Mouse (Mus musculus) CD8-positive naive resting alpha-beta T cell, adult 2 months (primary cell): ENCODE measurements around the gene Foxn1.
A peak's percentile ranks its signal among the peaks of the same experiment; 100 is the strongest.

Experiments
- DNase-seq, 2 experiments: peaks; one replicate each; pipeline ENCODE4 v3.0.0; 2022; ENCODE audit warnings: low read depth in 2 of 2, low spot score in 2 of 2

Gene Foxn1

GRCm38 (mm10) chr11:78327634-78328511, 58.5 kb downstream of the Foxn1 start, which contains the start of gene Pigs:
Pigs (plus strand) TSS chr11:78328415.
- peak; percentile 83 to 92 for DNase-seq

GRCm38 (mm10) chr11:78327215-78327614, 59.1 kb downstream of the Foxn1 start:
- no peak for DNase-seq

GRCm38 (mm10) chr11:78324965-78325364, 61.4 kb downstream of the Foxn1 start:
- no peak for DNase-seq

- no peak for DNase-seq
Measured at GRCm38 (mm10) chr11:78324000-78324785, 62.2 kb downstream of the Foxn1 start.

GRCm38 (mm10) chr11:78322860-78323259, 63.5 kb downstream of the Foxn1 start, which contains the start of gene Aldoc:
Aldoc (plus strand) TSS chr11:78322968.
- peak; percentile 66 to 82 for DNase-seq

- DNase-seq: no peak
Measured at GRCm38 (mm10) chr11:78322076-78322831, 64.1 kb downstream of the Foxn1 start.

- DNase-seq: no peak
Measured at GRCm38 (mm10) chr11:78318411-78318810, 67.9 kb downstream of the Foxn1 start.

- no peak for DNase-seq
Measured at GRCm38 (mm10) chr11:78313662-78314061, 72.7 kb downstream of the Foxn1 start.

- DNase-seq: no peak
Measured at GRCm38 (mm10) chr11:78310861-78311511, 75.4 kb downstream of the Foxn1 start.
